Mouse (Mus musculus) ES-E14 (cell line): ENCODE measurements around the gene Sema6b.

Source experiments
- CHD2 ChIP-seq: IDR thresholded peaks from 2 replicates; pipeline ENCODE4 v1.6.1; 2014; ENCODE audit warnings: mild to moderate bottlenecking, low read depth, low read length, inconsistent platforms
- HCFC1 ChIP-seq: IDR thresholded peaks from 2 replicates; pipeline ENCODE4 v1.6.1; 2012; ENCODE audit warnings: low read length, inconsistent platforms, borderline replicate concordance; ENCODE audit not compliant: insufficient read depth
- ZC3H11A ChIP-seq: IDR thresholded peaks from 2 replicates; pipeline ENCODE4 v1.6.1; 2012; ENCODE audit warnings: low read depth, mild to moderate bottlenecking, inconsistent platforms, low read length, borderline replicate concordance
- ZNF384 ChIP-seq: IDR thresholded peaks from 2 replicates; pipeline ENCODE4 v1.6.1; 2012; ENCODE audit warnings: low read depth, low read length, inconsistent platforms

GRCm38 (mm10) chr17:56133457-56134363 lies 6.4 kb downstream of the Sema6b start:
- no peak for TF ChIP-seq CHD2
- no peak for TF ChIP-seq HCFC1
- TF ChIP-seq ZNF384 = no peak
- TF ChIP-seq ZC3H11A = no peak
